Mouse (Mus musculus) heart, postnatal 0 days (tissue): ENCODE results near the gene Nutm1. TPM values are rescaled to one million over a fixed set of nuclear protein-coding genes. Genes with fewer than 3 reads are reported as not detected.
A peak's percentile ranks its signal among the peaks of the same experiment; 100 is the strongest.

Experiments used
- ATAC-seq: fragments of 200-750 bp; cut with Nextera tagmentation; 2 replicates; pipeline ENCODE4 v1.8.0; 2017; ENCODE audit warnings: low read depth, moderate number of reproducible peaks, moderate library complexity; ENCODE audit not compliant: insufficient read depth
- DNase-seq: peaks from one replicate; pipeline ENCODE4 v3.0.0-alpha.2; 2016; ENCODE audit warnings: low spot score
- H3K27ac ChIP-seq: fragments of 300-500 bp; sonication (generic); 2 replicates; pipeline ENCODE4 v1.5.1; 2014; ENCODE audit warnings: low read depth, mild to moderate bottlenecking
- H3K27me3 ChIP-seq: fragments of 300-500 bp; sonication (generic); 2 replicates; pipeline ENCODE4 v1.6.1; 2014; ENCODE audit warnings: low read length, mixed read lengths; ENCODE audit not compliant: control insufficient read depth, insufficient read depth
- H3K36me3 ChIP-seq: fragments of 300-500 bp; sonication (generic); replicated peaks from 2 replicates; pipeline ENCODE4 v1.6.1; 2014; ENCODE audit warnings: low read length, mixed read lengths; ENCODE audit not compliant: control insufficient read depth, insufficient read depth
- H3K4me1 ChIP-seq: fragments of 300-500 bp; sonication (generic); 2 replicates; pipeline ENCODE4 v1.6.1; 2014; ENCODE audit warnings: antibody characterized with exemption; ENCODE audit not compliant: control insufficient read depth, insufficient read depth
- H3K4me2 ChIP-seq: fragments of 300-500 bp; sonication (generic); 2 replicates; pipeline ENCODE4 v1.6.1; 2014; ENCODE audit warnings: low read depth, mild to moderate bottlenecking, low read length, moderate library complexity
- H3K4me3 ChIP-seq: fragments of 300-500 bp; sonication (generic); 2 replicates; pipeline ENCODE4 v1.5.1; 2014; ENCODE audit warnings: low read depth, low read length
- H3K9ac ChIP-seq: fragments of 300-500 bp; sonication (generic); replicated peaks from 2 replicates; pipeline ENCODE4 v1.6.1; 2014; ENCODE audit warnings: low read depth, low read length, mixed read lengths
- H3K9me3 ChIP-seq: fragments of 300-500 bp; sonication (generic); replicated peaks from 2 replicates; pipeline ENCODE4 v1.6.1; 2016; ENCODE audit warnings: low read length; ENCODE audit not compliant: control insufficient read depth
- CTCF ChIP-seq: IDR thresholded peaks from 2 replicates; pipeline ENCODE4 v1.5.1; 2016; ENCODE audit warnings: antibody characterized with exemption, control low read depth, low read depth
- EP300 ChIP-seq: IDR thresholded peaks from 2 replicates; pipeline ENCODE4 v1.6.1; 2016; ENCODE audit warnings: antibody characterized with exemption, low read depth
- WGBS: fragments of 180-500 bp; shearing (Covaris S2); extraction: QIAGEN DNeasy Blood & Tissue Kit; methylation state at CpG from one replicate; pipeline ENCODE4 v1.1.7; 2014; 5-methylcytosine and 5-hydroxymethylcytosine counted together
- polyA plus RNA-seq: library from polyadenylated mRNA; unstranded; fragments of >200 nt; fragmentation: Nextera tagmentation; extraction: Ambion mirVana; gene quantifications from 2 replicates; pipeline ENCODE4 v1.2.1, GENCODE M21; 2015
- total RNA-seq: library from RNA; depleted of rRNA; stranded (reverse); fragments of >200 nt; gene quantifications from 2 replicates; pipeline ENCODE4 v1.2.3, GENCODE M21; 2014; ENCODE audit warnings: low replicate concordance

Nutm1 gene
- total and polyA plus RNA-seq, 2 experiments from 2014 or later: not detected

GRCm38 (mm10) chr2:112276870-112277269, 17.8 kb upstream of the Nutm1 start:
- TF ChIP-seq CTCF: no peak
- TF ChIP-seq EP300: no peak
- no peak for DNase-seq
- no peaks in the 10 kb centered on the region for H3K36me3 ChIP-seq

GRCm38 (mm10) chr2:112273474-112273873, 14.4 kb upstream of the Nutm1 start:
- 65% methylated on average over 6 of the region's 6 CpGs for WGBS
- Histone ChIP-seq H3K4me1 (peaks cover 15% of the 10 kb centered on the region), H3K4me2 (no peak overlapping the region), H3K27me3 (no peaks in the 10 kb centered on the region), H3K9ac (no peak overlapping the region), H3K4me3 (no peak overlapping the region), H3K27ac (no peak overlapping the region), H3K9me3 (no peaks in the 10 kb centered on the region), H3K36me3 (no peaks in the 10 kb centered on the region)
- DNase-seq: no peak
- ATAC-seq: no peak
- TF ChIP-seq EP300 (no peak), CTCF (no peak)

More at GRCm38 (mm10) chr2:112276870-112277269, 17.8 kb upstream of the Nutm1 start:
- H3K27me3 ChIP-seq: no peaks in the 10 kb centered on the region
- no peak overlapping the region for H3K4me2 ChIP-seq
- no peaks in the 10 kb centered on the region for H3K4me1 ChIP-seq
- H3K9ac ChIP-seq: no peak overlapping the region
- WGBS: 87% methylated on average over 3 of the region's 3 CpGs
- no peaks in the 10 kb centered on the region for H3K9me3 ChIP-seq
- no peak overlapping the region for H3K4me3 ChIP-seq
- ATAC-seq: no peak
- no peak overlapping the region for H3K27ac ChIP-seq

- Histone ChIP-seq H3K4me1 (peaks cover 18% of the 10 kb centered on the region), H3K4me3 (no peak overlapping the region), H3K9ac (no peak overlapping the region), H3K27me3 (no peaks in the 10 kb centered on the region), H3K9me3 (no peaks in the 10 kb centered on the region), H3K4me2 (no peak overlapping the region), H3K27ac (no peak overlapping the region), H3K36me3 (no peaks in the 10 kb centered on the region)
- DNase-seq (no peak), ATAC-seq (no peak)
- 73% methylated on average over 2 of the region's 2 CpGs for WGBS
- TF ChIP-seq CTCF: no peak
- no peak for TF ChIP-seq EP300
Measured at GRCm38 (mm10) chr2:112272909-112273308, 13.8 kb upstream of the Nutm1 start.

GRCm38 (mm10) chr2:112270011-112270410, 10.9 kb upstream of the Nutm1 start:
- Histone ChIP-seq H3K27me3 (no peaks in the 10 kb centered on the region), H3K36me3 (no peaks in the 10 kb centered on the region), H3K4me1 (peaks cover 18% of the 10 kb centered on the region), H3K9me3 (no peaks in the 10 kb centered on the region), H3K9ac (no peak overlapping the region), H3K4me3 (0 out of 2 replicates have a peak overlapping the region, but pooled peaks have one; percentile 4), H3K27ac (peak overlapping the region; percentile 76), H3K4me2 (peak overlapping the region; percentile 4)
- DNase-seq: peak; percentile 70
- 31% methylated on average over 2 of the region's 2 CpGs for whole genome bisulfite sequencing
- ATAC-seq: peak; percentile 35
- TF ChIP-seq CTCF (no peak), EP300 (no peak)

- TF ChIP-seq EP300: no peak
- TF ChIP-seq CTCF: no peak
- WGBS: 23% methylated on average over 8 of the region's 8 CpGs
- no peak for DNase-seq
- Histone ChIP-seq H3K4me1 (peaks cover 19% of the 10 kb centered on the region), H3K9ac (peak overlapping the region; percentile 86), H3K36me3 (no peaks in the 10 kb centered on the region), H3K27me3 (no peaks in the 10 kb centered on the region), H3K4me2 (peak overlapping the region; percentile 95), H3K27ac (peak overlapping the region; percentile 96; the same call in 1 of the 2 replicates), H3K9me3 (no peaks in the 10 kb centered on the region), H3K4me3 (peak overlapping the region; percentile 88)
- no peak for ATAC-seq
Measured at GRCm38 (mm10) chr2:112267547-112268269, 8.6 kb upstream of the Nutm1 start.
